Mouse (Mus musculus) neural tube, embryonic 14.5 days (tissue): ENCODE data around the gene Bcas3. TPM values are rescaled to one million over a fixed set of nuclear protein-coding genes. Genes with fewer than 3 reads are reported as not detected.

Source experiments
- ATAC-seq: fragments of 200-750 bp; cut with Nextera tagmentation; 2 replicates; pipeline ENCODE4 v1.8.0; 2017; ENCODE audit warnings: low read depth, mild to moderate bottlenecking, moderate TSS enrichment, moderate library complexity
- H3K27ac ChIP-seq: fragments of 300-500 bp; sonication (generic); 2 replicates; pipeline ENCODE4 v1.5.1; 2014; ENCODE audit warnings: low read depth, mild to moderate bottlenecking, control low read depth, low read length, moderate library complexity, mixed read lengths
- H3K27me3 ChIP-seq: fragments of 300-500 bp; sonication (generic); 2 replicates; pipeline ENCODE4 v1.6.1; 2014; ENCODE audit warnings: low read length; ENCODE audit not compliant: control insufficient read depth, insufficient read depth
- H3K36me3 ChIP-seq: fragments of 300-500 bp; sonication (generic); 2 replicates; pipeline ENCODE4 v1.6.1; 2014; ENCODE audit warnings: low read length, mixed read lengths; ENCODE audit not compliant: control insufficient read depth, insufficient read depth
- H3K4me1 ChIP-seq: fragments of 300-500 bp; sonication (generic); 2 replicates; pipeline ENCODE4 v1.6.1; 2014; ENCODE audit warnings: low read length; ENCODE audit not compliant: control insufficient read depth, insufficient read depth
- H3K4me2 ChIP-seq: fragments of 300-500 bp; sonication (generic); 2 replicates; pipeline ENCODE4 v1.6.1; 2014; ENCODE audit warnings: mild to moderate bottlenecking, low read depth, low read length, control low read depth
- H3K4me3 ChIP-seq: fragments of 300-500 bp; sonication (generic); 2 replicates; pipeline ENCODE4 v1.5.1; 2014; ENCODE audit warnings: low read depth, low read length, control low read depth, mixed read lengths
- H3K9ac ChIP-seq: fragments of 300-500 bp; sonication (generic); replicated peaks from 2 replicates; pipeline ENCODE4 v1.6.1; 2014; ENCODE audit warnings: low read depth, mild to moderate bottlenecking, control low read depth, low read length, mixed read lengths
- H3K9me3 ChIP-seq: fragments of 300-500 bp; sonication (generic); 2 replicates; pipeline ENCODE4 v1.6.1; 2016; ENCODE audit warnings: low read length; ENCODE audit not compliant: control insufficient read depth
- WGBS: fragments of 180-500 bp; shearing (Covaris S2); extraction: QIAGEN DNeasy Blood & Tissue Kit; methylation state at CpG from one replicate; pipeline ENCODE4 v1.1.7; 2014; 5-methylcytosine and 5-hydroxymethylcytosine counted together
- polyA plus RNA-seq: library from polyadenylated mRNA; unstranded; fragments of >200 nt; fragmentation: Nextera tagmentation; extraction: Ambion mirVana; gene quantifications from 2 replicates; pipeline ENCODE4 v1.2.1, GENCODE M21; 2014

Bcas3 gene
- polyA plus RNA-seq, 1 experiment from 2014 or later, result 30.9 TPM

DNA sequence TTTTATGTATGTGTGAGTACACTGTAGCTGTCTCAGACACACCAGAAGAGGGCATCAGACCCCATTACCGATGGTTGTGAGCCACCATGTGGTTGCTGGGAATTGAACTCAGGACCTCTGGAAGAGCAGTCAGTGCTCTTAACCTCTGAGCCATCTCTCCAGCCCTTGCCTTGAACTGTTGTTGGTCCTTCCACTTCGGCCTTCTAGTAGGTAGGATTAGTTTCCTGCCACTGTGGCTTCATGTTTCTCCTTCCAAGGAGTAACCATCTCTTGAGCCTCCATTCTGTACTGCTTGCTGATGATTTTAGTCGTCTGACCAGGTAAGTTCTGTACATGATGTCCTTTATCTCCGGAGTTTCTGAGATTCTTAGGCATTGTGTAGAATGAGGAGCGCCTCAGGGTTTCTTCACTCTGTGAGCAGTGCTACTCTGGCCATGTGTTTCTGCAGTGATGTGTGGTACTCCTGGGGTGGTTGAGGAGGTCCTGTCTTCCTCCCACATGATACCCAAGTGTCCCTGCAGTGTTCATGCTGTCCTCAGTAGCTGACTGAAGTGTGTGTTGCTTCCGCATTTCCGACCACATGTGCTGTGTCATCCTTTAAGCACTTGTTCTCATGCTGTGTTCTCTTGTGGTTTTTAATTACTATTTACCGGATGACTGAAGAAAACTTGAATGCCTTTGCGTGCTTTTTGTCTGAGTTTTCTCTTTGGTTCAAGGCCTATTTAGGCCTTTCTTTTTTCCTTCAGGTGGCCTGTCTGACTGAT is 29.2 kb upstream of the Bcas3 start:
- H3K4me1 ChIP-seq, result 0 out of 2 replicates have a peak, but pooled peaks cover 4% of the 10 kb centered on the region
- ATAC-seq, result no peak
- WGBS, result 81% methylated on average over 9 of the region's 9 CpGs
- H3K4me2 ChIP-seq, result no peak overlapping the region
- no peaks in the 10 kb centered on the region for H3K9me3 ChIP-seq
- no peaks in the 10 kb centered on the region for H3K36me3 ChIP-seq
- H3K27ac ChIP-seq, result no peak overlapping the region
- no peak overlapping the region for H3K9ac ChIP-seq
- no peak overlapping the region for H3K4me3 ChIP-seq
- no peaks in the 10 kb centered on the region for H3K27me3 ChIP-seq

DNA sequence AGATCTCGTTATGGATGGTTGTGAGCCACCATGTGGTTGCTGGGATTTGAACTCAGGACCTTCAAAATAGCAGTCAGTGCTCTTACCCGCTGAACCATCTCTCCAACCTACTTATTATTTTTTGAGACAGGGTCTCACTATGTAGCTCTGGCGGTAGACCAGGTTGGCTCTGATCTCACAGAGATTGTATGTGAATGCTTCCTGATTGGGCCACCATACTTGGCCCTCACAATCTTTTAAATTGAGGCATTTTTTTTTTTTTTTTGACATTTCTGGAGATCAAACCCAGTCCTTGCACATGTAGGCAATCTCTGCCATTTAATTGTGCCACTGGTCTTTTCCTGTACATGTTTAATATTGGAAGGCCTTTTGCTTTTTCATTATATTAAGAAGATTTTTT is 24.2 kb upstream of the Bcas3 start:
- 93% methylated on average over 3 of the region's 3 CpGs for WGBS
- ATAC-seq, result no peak
- Histone ChIP-seq H3K4me3 (no peak overlapping the region), H3K9me3 (no peaks in the 10 kb centered on the region), H3K4me2 (no peak overlapping the region), H3K36me3 (peaks cover 5% of the 10 kb centered on the region; the same call in 1 of the 2 replicates), H3K27me3 (no peaks in the 10 kb centered on the region), H3K4me1 (0 out of 2 replicates have a peak, but pooled peaks cover 4% of the 10 kb centered on the region), H3K27ac (no peak overlapping the region), H3K9ac (no peak overlapping the region)

DNA sequence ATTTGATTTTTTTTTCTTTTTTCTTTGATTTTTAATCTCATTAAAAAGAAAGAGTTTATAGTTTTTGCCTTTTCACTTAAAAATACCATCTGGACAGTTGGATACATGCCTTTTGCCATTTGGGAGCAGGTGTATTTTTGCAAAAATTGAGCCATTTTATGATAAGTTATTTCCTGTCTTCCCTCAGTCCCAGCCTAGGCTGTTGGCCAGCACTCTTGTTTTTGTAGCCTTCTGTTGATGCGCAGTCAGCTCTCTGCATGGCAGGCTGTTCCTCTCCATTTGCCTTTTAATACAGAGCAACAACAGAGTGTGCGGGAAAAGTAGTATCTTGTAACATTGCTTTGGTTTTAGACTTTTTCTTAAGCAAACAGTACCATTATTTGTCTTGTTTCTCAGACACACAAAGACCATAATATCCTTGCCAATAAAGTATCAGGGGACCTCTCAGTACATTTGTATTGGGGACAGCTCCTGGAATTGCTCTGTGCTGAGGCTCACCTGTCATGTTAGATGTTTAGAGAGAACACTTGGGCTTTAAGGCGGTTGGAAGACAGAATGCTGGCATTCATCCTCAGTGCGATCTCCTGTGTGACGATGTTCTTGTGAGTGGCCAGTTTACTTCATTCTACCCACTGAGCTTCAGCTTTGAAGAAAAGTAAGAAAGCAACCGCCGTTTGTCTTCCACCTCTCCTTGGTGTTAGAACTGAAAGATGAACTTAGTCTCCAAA is 23.6 kb upstream of the Bcas3 start:
- H3K27me3 ChIP-seq, result no peaks in the 10 kb centered on the region
- no peak for ATAC-seq
- no peak overlapping the region for H3K27ac ChIP-seq
- peaks cover 5% of the 10 kb centered on the region; the same call in 1 of the 2 replicates for H3K36me3 ChIP-seq
- H3K4me3 ChIP-seq, result no peak overlapping the region
- H3K4me2 ChIP-seq, result no peak overlapping the region
- H3K4me1 ChIP-seq, result no peaks in the 10 kb centered on the region
- H3K9ac ChIP-seq, result no peak overlapping the region
- WGBS, result 85% methylated on average over 7 of the region's 7 CpGs
- H3K9me3 ChIP-seq, result no peaks in the 10 kb centered on the region

DNA sequence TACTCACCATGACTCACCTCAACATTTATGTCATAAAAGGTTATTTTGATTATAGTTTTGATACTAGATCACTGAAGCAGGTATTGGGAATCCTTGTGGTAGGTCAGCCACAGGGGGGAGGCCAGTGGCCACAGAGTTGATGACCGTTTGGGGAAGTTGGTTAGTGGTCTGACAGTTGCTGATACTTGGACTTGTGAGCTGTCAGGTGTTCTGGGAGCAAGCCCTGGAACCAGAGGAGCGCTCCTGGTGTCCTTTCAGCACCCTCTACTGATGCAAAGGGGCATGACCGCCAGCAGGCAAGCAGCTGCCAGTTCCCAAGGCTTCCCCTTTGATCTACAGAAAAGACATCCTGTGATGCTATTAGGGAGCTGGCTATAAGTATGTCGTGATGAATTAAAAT is 18.2 kb upstream of the Bcas3 start:
- H3K4me2 ChIP-seq, result no peak overlapping the region
- ATAC-seq, result no peak
- H3K27me3 ChIP-seq, result no peaks in the 10 kb centered on the region
- H3K27ac ChIP-seq, result no peak overlapping the region
- H3K36me3 ChIP-seq, result peaks cover 19% of the 10 kb centered on the region
- no peaks in the 10 kb centered on the region for H3K4me1 ChIP-seq
- H3K4me3 ChIP-seq, result no peak overlapping the region
- no peaks in the 10 kb centered on the region for H3K9me3 ChIP-seq
- H3K9ac ChIP-seq, result no peak overlapping the region
- WGBS, result 51% methylated on average over 4 of the region's 4 CpGs

DNA sequence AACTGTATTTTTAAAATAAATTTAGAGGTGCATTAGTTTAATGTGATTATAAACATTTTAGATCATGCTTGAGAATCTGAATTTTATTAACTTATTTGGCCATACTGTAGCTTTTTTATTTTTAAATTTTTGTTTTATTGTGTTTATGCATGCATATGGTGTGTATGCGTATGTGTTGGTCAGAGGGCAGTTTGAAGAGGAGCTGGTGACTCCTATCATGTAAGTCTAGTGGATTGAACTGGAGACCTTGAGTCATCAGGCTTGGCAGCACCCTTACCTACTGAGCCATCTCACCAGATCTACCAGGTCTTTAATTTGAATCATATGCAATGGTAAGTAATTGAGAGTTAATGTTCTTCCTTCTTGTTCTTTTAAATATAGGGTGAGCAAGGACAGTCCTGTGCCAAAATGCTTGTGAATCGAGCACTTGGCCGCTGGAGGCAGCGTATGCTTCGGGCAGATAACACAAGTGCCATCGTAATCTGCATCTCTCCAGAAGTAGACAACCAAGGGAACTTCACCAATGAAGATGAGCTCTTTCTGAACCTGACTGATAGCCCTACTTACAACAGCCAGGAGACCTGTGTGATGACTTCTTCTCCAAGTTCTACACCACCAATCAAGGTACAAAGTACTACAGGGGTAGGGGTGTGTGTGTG is 13.7 kb upstream of the Bcas3 start:
- no peak overlapping the region for H3K9ac ChIP-seq
- ATAC-seq, result no peak
- peaks cover 19% of the 10 kb centered on the region for H3K36me3 ChIP-seq
- no peaks in the 10 kb centered on the region for H3K27me3 ChIP-seq
- H3K4me3 ChIP-seq, result no peak overlapping the region
- H3K4me1 ChIP-seq, result no peaks in the 10 kb centered on the region
- H3K4me2 ChIP-seq, result no peak overlapping the region
- WGBS, result 92% methylated on average over 6 of the region's 6 CpGs
- H3K9me3 ChIP-seq, result no peaks in the 10 kb centered on the region
- H3K27ac ChIP-seq, result no peak overlapping the region

DNA sequence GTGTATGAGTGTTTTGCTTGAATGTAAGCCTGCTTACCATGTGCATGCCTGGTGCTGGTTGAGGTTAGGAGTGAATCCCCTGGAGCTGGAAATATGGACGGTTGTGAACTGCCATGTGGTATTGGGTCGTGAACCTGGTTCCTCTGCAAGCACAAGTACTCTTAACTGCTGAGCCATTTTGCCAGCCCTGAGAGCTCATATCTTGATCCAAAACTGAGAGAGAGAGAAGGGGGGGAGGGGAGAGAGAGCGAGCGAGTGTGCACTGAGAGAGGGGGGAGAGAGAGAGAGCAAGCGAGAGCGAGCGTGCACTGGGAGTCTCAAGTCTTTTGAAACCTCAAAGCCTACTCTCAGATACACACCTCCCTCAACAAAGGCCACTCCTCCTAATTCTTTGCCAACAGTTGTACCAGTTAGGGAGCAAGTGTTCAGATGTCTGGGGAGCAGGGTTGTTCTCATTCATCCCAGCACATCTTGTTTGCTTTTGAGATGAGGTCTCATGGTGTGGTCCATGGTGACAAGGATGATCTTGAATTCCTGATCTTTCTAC is 12.8 kb upstream of the Bcas3 start:
- Histone ChIP-seq H3K27me3 (no peaks in the 10 kb centered on the region), H3K27ac (no peak overlapping the region), H3K36me3 (peaks cover 19% of the 10 kb centered on the region), H3K4me1 (no peaks in the 10 kb centered on the region), H3K4me2 (no peak overlapping the region), H3K9me3 (no peaks in the 10 kb centered on the region), H3K9ac (no peak overlapping the region), H3K4me3 (no peak overlapping the region)
- ATAC-seq, result no peak
- 97% methylated on average over 7 of the region's 7 CpGs for WGBS

DNA sequence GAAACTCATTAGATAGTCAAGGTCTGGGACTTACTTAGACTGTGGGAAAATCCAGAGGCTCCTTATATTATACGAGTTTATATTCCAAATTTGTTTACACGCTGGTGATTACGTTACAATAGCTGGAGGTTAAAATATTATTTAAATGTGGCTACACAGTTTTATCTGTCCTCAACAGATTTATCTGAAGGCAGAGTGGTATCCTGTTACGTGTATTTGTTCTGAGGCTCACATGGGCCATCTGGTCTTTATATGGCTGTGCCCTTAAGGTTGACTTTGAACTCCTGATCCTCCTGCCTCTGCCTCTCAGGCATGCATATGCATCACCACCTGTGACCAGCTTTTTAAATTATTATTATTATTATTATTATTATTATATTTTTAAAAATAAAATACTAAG is 852 bp downstream of the Bcas3 start:
- H3K9ac ChIP-seq, result peak overlapping the region; percentile 68; the same call in 1 of the 2 replicates
- H3K27me3 ChIP-seq, result no peaks in the 10 kb centered on the region
- peak overlapping the region; percentile 70 for H3K4me3 ChIP-seq
- no peaks in the 10 kb centered on the region for H3K36me3 ChIP-seq
- ATAC-seq, result no peak
- peaks cover 7% of the 10 kb centered on the region; the same call in 1 of the 2 replicates for H3K4me1 ChIP-seq
- H3K4me2 ChIP-seq, result peak overlapping the region; percentile 83
- H3K9me3 ChIP-seq, result no peaks in the 10 kb centered on the region
- WGBS, result 75% methylated on average over 4 of the region's 4 CpGs
- no peak overlapping the region for H3K27ac ChIP-seq

DNA sequence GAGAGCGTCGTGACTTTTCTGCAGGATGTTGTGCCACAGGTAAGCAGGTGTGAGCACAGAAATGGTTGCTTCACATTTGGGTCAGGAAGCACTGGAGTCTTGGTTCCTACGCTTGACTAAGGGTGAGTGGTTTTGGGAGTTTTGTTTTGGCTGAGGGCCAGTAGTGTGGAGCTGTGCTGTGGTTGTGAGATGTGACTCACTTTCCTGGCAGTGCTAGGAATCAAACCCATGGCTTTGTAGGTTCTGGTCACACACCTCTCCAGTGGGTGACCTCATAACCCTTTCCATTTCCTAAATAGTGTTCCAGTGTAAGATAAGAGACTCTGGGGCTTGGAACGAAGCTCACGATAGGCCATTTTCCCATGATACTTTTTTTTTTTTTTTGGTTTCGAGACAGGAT is 6.7 kb downstream of the Bcas3 start:
- no peaks in the 10 kb centered on the region for H3K4me1 ChIP-seq
- peaks cover 5% of the 10 kb centered on the region; the same call in 1 of the 2 replicates for H3K36me3 ChIP-seq
- WGBS, result 97% methylated on average over 6 of the region's 6 CpGs
- no peak overlapping the region for H3K4me3 ChIP-seq
- no peak for ATAC-seq
- H3K27me3 ChIP-seq, result no peaks in the 10 kb centered on the region
- no peak overlapping the region for H3K4me2 ChIP-seq
- H3K27ac ChIP-seq, result no peak overlapping the region
- H3K9ac ChIP-seq, result no peak overlapping the region
- H3K9me3 ChIP-seq, result no peaks in the 10 kb centered on the region
